Mouse (Mus musculus): ENCODE data around the gene Hist2h3c2.

DNA sequence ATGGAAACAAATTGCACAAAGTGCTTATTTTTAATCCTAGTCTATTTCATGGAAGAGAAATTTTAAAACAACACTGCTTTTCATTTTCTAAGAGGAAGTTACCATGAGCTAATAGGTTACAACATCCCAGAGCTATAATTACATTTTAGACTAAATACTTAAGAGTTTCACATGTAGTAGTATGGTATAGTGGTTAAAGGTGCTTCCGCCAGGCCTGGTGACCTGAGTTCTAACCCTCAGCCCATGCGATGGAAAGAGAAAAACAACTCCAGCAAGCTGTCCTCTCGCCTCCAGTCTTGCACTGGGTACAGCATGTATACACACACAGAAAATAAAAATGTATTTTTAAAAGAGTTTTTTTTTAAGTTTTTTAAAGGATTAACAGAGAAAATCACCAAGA is 12.9 kb upstream of the Hist2h3c2 start:
- TF ChIP-seq CTCF (IDR thresholded peaks at IDR 0.05; ENCODE audit: low read depth) (no peak), EP300 (IDR thresholded peaks at IDR 0.05; ENCODE audit: low read depth) (no peak)
